Mouse (Mus musculus) hindbrain, embryonic 12.5 days (tissue): ENCODE measurements around the gene Hist1h4d. TPM values are rescaled to one million over a fixed set of nuclear protein-coding genes. Genes with fewer than 3 reads are reported as not detected.
"Not testable (repeated sequence)": the region's sequence is repeated elsewhere in the genome, so short reads cannot be mapped to it uniquely, and the experiment has no call there.

Experiments
- ATAC-seq: fragments of 200-750 bp; cut with Nextera tagmentation; 2 replicates; pipeline ENCODE4 v1.8.0; 2017; ENCODE audit warnings: moderate TSS enrichment; ENCODE audit not compliant: low FRiP score
- H3K27ac ChIP-seq: fragments of 300-500 bp; sonication (generic); 2 replicates; pipeline ENCODE4 v1.5.1; 2016; ENCODE audit warnings: mild to moderate bottlenecking
- H3K27me3 ChIP-seq: fragments of 300-500 bp; sonication (generic); 2 replicates; pipeline ENCODE4 v1.6.1; 2016; ENCODE audit warnings: mild to moderate bottlenecking
- H3K36me3 ChIP-seq: fragments of 300-500 bp; sonication (generic); 2 replicates; pipeline ENCODE4 v1.6.1; 2016; ENCODE audit warnings: mild to moderate bottlenecking
- H3K4me1 ChIP-seq: fragments of 300-500 bp; sonication (generic); 2 replicates; pipeline ENCODE4 v1.6.1; 2016
- H3K4me2 ChIP-seq: fragments of 300-500 bp; sonication (generic); replicated peaks from 2 replicates; pipeline ENCODE4 v1.6.1; 2016; ENCODE audit warnings: mild to moderate bottlenecking
- H3K4me3 ChIP-seq: fragments of 300-500 bp; sonication (generic); 2 replicates; pipeline ENCODE4 v1.5.1; 2016; ENCODE audit warnings: mild to moderate bottlenecking
- H3K9ac ChIP-seq: fragments of 300-500 bp; sonication (generic); 2 replicates; pipeline ENCODE4 v1.6.1; 2016; ENCODE audit warnings: mild to moderate bottlenecking, moderate library complexity
- H3K9me3 ChIP-seq: fragments of 300-500 bp; sonication (generic); replicated peaks from 2 replicates; pipeline ENCODE4 v1.6.1; 2016; ENCODE audit warnings: mild to moderate bottlenecking
- WGBS: fragments of 180-500 bp; shearing (Covaris S2); methylation state at CpG from one replicate; pipeline ENCODE4 v1.1.7; 2016; 5-methylcytosine and 5-hydroxymethylcytosine counted together
- polyA plus RNA-seq: library from polyadenylated mRNA; unstranded; fragments of >200 nt; fragmentation: Nextera tagmentation; extraction: Ambion mirVana; gene quantifications from 2 replicates; pipeline ENCODE4 v1.2.1, GENCODE M21; 2016

The Hist1h4d gene
- polyA plus RNA-seq, 1 experiment from 2014 or later = 82.3 TPM

DNA sequence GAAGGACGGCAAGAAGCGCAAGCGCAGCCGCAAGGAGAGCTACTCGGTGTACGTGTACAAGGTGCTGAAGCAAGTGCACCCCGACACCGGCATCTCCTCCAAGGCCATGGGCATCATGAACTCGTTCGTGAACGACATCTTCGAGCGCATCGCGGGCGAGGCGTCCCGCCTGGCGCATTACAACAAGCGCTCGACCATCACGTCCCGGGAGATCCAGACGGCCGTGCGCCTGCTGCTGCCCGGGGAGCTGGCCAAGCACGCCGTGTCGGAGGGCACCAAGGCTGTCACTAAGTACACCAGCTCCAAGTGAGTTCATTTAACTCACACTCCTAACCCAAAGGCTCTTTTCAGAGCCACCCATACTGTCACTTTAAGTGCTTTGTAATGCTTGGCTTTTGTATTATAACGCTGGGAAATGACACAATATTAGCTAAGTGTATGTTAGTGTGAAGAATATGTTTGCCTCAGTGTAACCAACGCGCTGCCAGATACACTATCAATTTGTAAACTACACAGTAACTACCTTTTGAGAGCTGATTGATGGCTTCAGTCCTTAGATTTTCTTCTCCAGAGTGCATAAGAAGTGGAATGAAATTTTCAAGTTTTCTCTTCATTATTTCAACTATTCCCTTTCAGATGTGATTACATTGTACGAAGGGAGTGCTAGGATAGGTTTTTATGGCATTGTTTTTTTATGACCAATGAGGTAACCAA lies 9.7 kb upstream of the Hist1h4d start:
- H3K4me2 ChIP-seq = peak overlapping the region; percentile 81
- peak overlapping the region; percentile 45 for H3K4me3 ChIP-seq
- WGBS = under 1% methylated on average over 17 of the region's 34 CpGs

DNA sequence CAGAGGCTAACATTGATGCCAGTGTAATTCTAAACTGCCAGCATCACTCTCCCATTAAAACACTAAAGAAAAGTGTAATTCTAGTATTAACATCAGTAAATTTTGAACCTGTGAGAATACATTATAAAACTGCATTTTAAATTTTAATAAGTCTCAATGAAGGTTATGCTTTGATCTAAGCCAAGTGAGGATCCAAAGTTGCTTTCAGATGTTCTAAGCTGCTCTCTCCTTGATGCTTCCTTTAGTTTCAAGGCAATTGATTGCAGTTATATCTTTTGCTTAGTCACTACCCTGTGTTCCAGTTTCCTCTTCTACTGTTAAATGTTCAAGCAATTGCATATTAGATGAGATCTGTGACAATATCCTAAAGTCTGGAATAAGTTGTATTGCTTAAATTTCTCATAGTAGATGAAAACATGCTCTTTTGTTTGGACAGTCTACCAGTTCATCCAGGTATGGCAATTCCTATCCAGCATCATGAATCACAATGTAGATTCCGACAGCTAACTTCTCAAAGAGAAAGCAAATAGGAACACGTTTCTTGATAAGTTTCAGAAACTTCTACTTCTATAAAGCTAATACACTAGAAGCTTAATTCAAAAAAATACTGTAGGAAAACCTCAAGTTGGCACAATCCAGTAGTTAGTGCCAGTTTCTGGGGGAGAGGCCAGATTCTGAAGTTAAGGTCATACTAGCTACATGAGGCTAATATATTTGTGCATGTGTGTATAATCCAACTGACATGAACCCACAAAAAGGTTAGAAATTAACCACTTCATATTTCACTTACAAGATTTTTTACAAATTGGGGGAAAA lies 9.0 kb upstream of the Hist1h4d start:
- no peak for ATAC-seq
- Histone ChIP-seq H3K9ac (peak overlapping the region; percentile 71), H3K4me2 (peak overlapping the region; percentile 81), H3K4me1 (peaks cover 34% of the 10 kb centered on the region), H3K27me3 (no peaks in the 10 kb centered on the region), H3K4me3 (peak overlapping the region; percentile 45), H3K9me3 (no peaks in the 10 kb centered on the region), H3K36me3 (no peaks in the 10 kb centered on the region), H3K27ac (peak overlapping the region; percentile 96)
- 44% methylated on average over 2 of the region's 2 CpGs for WGBS

More for the DNA sequence above, 9.7 kb upstream of the Hist1h4d start:
- not testable (repeated sequence) for H3K27me3 ChIP-seq, H3K36me3 ChIP-seq, ATAC-seq, H3K9me3 ChIP-seq
- peak overlapping the region; percentile 71 for H3K9ac ChIP-seq
- peaks cover 26% of the 10 kb centered on the region for H3K4me1 ChIP-seq
- peak overlapping the region; percentile 96 for H3K27ac ChIP-seq

DNA sequence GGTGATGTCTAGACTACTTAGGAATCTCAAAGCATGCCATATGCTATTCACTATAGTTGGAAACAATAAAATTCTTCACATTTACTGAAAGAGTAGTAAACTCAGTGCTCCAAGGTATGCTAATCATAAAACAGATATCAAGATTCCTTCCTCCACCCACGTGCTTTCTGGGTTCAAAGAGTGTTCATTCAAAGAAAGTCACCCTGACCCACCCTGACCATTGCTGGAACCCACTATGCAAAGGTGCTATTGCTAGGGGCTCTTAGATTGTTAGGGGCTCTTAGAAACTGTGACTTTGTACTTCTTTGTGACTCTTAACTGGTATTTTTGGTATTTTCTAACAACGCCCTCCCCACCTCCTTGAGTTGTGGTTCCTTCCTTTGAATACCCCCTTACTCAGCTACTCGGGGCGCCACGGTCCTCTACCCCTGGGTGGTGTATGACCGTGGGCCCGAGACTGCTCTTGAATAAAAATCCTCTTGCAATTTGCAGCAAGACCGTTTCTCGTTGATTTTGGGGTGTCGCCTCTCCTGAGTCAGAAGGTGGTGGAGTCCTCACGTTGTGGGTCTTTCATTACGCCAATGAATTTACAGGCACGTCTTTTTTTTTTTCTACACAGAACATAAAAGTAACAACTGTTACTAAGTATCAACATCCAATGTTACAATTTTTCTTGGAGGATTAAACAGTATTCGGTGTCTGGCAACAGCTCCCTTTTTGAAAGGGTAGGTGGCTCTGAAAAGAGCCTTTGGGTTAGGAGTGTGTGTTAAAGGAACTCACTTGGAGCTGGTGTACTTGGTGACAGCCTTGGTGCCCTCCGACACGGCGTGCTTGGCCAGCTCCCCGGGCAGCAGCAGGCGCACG lies 8.1 kb upstream of the Hist1h4d start:
- Histone ChIP-seq H3K27ac (peak overlapping the region; percentile 84), H3K4me3 (peak overlapping the region; percentile 45), H3K9ac (peak overlapping the region; percentile 51), H3K4me1 (peaks cover 34% of the 10 kb centered on the region), H3K4me2 (peak overlapping the region; percentile 81)
- H3K36me3 ChIP-seq, ATAC-seq, H3K27me3 ChIP-seq, H3K9me3 ChIP-seq: not testable (repeated sequence)
- WGBS = 10% methylated on average over 20 of the region's 20 CpGs

DNA sequence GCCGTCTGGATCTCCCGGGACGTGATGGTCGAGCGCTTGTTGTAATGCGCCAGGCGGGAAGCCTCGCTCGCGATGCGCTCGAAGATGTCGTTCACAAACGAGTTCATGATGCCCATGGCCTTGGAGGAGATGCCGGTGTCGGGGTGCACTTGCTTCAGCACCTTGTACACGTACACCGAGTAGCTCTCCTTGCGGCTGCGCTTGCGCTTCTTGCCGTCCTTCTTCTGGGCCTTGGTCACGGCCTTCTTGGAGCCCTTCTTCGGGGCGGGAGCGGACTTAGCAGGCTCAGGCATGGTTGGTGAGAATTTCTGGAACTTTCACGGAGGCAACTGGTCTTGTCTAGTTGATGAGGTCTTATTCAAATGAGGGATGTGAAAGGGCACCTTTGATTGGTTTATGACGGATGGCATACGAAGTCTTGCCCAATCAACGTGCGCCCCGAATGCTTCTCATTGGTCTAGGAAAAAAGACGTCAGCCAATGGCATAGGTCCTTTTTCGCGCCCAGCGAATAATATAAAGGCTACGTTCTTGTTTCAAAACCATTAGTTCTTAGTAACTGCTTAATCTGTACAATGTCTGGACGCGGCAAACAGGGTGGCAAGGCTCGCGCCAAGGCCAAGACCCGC lies 7.4 kb upstream of the Hist1h4d start, which contains the start of the genes Hist1h2bf and Hist1h2ad:
Hist1h2bf (minus strand) TSS at position 299 of the 627 bp plus-strand sequence.
Hist1h2ad (plus strand) TSS at position 484 of the 627 bp plus-strand sequence.
- Histone ChIP-seq H3K4me1 (peaks cover 34% of the 10 kb centered on the region), H3K9ac (peak within 1 kb of the TSS; percentile 51), H3K4me3 (peak within 1 kb of the TSS; percentile 45), H3K27ac (peak within 1 kb of the TSS; percentile 87), H3K4me2 (peak within 1 kb of the TSS; percentile 81)
- not testable (repeated sequence) for H3K27me3 ChIP-seq, H3K36me3 ChIP-seq, H3K9me3 ChIP-seq
- peak; percentile 93 for ATAC-seq
- 1% methylated on average over 34 of the region's 42 CpGs for WGBS

DNA sequence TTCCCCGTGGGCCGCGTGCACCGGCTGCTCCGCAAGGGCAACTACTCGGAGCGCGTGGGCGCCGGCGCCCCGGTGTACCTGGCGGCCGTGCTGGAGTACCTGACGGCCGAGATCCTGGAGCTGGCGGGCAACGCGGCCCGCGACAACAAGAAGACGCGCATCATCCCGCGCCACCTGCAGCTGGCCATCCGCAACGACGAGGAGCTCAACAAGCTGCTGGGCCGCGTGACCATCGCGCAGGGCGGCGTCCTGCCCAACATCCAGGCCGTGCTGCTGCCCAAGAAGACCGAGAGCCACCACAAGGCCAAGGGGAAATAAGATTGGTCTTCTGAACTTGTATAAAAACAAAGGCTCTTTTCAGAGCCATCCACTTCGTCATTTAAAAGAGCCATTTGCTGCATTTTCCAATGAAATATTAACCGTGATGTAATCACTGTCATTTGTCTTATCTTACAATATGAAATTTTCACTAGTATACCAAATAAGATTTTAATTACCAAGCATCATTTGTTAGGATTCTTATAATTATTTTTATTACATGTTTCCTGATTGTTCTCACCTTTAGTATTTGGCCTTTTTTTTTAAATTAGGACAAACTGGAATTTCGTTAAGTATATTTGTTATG lies 6.7 kb upstream of the Hist1h4d start:
- Histone ChIP-seq H3K4me2 (peak overlapping the region; percentile 81), H3K4me3 (peak overlapping the region; percentile 25), H3K27ac (peak overlapping the region; percentile 87), H3K4me1 (peaks cover 34% of the 10 kb centered on the region)
- ATAC-seq = peak; percentile 8
- not testable (repeated sequence) for H3K36me3 ChIP-seq, H3K27me3 ChIP-seq, H3K9me3 ChIP-seq, H3K9ac ChIP-seq
- WGBS = 0% methylated on average over 12 of the region's 39 CpGs

DNA sequence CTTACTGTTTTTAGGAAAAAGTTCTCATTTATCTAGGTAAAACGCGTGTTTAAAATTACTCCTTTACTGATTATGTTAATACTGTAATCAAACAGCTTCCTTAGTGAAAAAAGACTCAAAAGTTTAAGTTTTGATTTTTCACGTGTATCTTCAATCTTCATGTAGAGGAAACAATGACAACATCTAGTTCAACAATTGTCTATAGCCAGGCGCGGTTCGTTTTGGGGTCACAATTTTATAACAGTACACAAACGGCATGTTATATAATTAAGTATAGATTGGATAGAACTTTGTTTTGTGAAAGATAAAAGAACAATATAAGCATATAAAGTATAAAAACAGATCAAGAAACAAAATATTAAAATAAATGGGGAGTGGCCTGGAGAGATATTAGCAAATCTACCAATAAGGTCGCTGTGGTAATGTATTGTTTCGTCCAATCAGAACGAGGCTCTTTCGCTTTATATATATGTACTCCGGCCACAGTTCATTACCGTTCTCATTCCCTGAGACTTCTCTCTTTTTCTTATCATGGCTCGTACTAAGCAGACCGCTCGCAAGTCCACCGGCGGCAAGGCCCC lies 6.0 kb upstream of the Hist1h4d start, which contains the start of gene Hist1h3d:
Hist1h3d (plus strand) TSS at position 493 of the 581 bp plus-strand sequence.
- peak within 1 kb of the TSS; percentile 63 for H3K9ac ChIP-seq
- H3K9me3 ChIP-seq = no peaks in the 10 kb centered on the region
- H3K4me1 ChIP-seq = peaks cover 29% of the 10 kb centered on the region
- under 1% methylated on average over 18 of the region's 18 CpGs for WGBS
- H3K36me3 ChIP-seq = no peaks in the 10 kb centered on the region
- peak within 1 kb of the TSS; percentile 44 for H3K4me3 ChIP-seq
- peak within 1 kb of the TSS; percentile 87 for H3K27ac ChIP-seq
- H3K4me2 ChIP-seq = peak within 1 kb of the TSS; percentile 73
- H3K27me3 ChIP-seq = no peaks in the 10 kb centered on the region
- ATAC-seq = peak; percentile 60

DNA sequence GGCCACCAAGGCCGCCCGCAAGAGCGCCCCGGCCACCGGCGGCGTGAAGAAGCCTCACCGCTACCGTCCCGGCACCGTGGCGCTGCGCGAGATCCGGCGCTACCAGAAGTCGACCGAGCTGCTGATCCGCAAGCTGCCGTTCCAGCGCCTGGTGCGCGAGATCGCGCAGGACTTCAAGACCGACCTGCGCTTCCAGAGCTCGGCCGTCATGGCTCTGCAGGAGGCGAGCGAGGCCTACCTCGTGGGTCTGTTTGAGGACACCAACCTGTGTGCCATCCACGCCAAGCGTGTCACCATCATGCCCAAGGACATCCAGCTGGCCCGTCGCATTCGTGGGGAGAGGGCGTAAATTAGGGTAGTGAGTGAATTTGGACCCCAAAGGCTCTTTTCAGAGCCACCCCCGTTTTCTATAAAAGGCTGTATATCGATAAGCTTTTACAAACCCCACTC lies 5.5 kb upstream of the Hist1h4d start:
- H3K9me3 ChIP-seq, H3K36me3 ChIP-seq, ATAC-seq, H3K27me3 ChIP-seq: not testable (repeated sequence)
- peak overlapping the region; percentile 83 for H3K27ac ChIP-seq
- H3K4me2 ChIP-seq = peak overlapping the region; percentile 73
- H3K4me3 ChIP-seq = peak overlapping the region; percentile 44
- WGBS = 2% methylated on average over 11 of the region's 40 CpGs
- H3K9ac ChIP-seq = peak overlapping the region; percentile 63
- peaks cover 29% of the 10 kb centered on the region for H3K4me1 ChIP-seq

DNA sequence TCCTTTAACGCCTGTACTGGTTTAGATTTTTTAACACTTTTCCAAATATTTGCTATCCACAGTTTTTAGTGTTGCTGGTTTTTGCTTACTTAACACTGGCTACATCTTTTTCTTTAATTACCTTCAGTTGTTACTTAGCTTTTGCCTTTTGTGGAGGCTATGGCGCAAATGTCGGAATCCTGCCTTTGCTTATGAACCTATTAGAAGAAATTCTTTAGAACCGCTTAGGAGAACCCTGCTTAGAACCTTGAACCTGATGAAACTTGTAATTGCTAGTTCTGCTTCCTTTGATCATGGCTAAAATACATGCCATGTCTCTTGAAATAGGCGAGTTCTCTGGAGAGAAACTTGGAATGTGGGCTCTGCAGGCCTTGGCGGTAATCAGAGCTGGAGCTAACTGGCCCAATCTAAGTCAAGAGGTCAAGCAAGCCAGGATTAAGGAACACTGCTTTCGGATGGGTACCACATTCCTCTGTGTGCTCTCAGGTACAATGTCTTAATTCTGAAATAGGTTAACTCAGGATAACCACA lies 5.0 kb upstream of the Hist1h4d start:
- ATAC-seq = no peak
- Histone ChIP-seq H3K9ac (peak overlapping the region; percentile 63), H3K9me3 (no peaks in the 10 kb centered on the region), H3K27me3 (no peaks in the 10 kb centered on the region), H3K27ac (peak overlapping the region; percentile 83), H3K4me1 (peaks cover 29% of the 10 kb centered on the region), H3K36me3 (no peaks in the 10 kb centered on the region), H3K4me3 (peak overlapping the region; percentile 44), H3K4me2 (peak overlapping the region; percentile 73)
- WGBS = 4% methylated on average over 7 of the region's 7 CpGs

DNA sequence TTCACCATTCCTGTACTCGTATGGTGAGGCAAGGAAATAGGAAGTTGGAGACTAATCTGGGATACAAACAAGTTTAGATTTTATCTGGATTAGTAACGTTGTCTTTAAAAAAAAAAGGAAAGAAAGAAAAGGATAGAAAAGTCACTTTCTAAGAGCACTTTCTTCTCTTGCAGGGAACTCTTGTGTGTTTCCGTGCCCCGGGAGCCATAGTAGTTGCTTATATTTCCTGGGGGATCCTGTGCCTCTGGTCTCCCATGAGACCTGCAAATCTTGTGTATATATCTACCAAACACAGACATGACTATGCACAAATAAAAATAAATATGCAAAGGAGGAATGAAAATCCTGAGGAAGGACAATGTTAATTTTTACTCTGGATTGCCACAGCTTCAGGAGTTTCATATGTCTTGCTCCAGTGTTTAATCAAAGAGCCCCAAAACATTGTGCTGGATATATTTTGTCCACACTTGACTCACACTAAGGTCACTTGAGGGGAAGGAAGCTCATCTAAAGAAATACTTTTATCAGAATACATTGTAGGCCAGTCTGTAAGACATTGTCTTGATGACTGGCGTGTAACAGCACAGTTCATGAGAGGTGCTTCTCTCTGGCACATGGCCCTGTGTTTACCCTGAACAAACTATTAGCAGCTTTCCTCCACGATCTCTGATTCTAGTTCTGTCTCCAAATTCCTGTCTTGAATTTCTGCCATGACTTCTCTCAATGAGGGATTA lies 4.3 kb upstream of the Hist1h4d start:
- H3K4me2 ChIP-seq = peak overlapping the region; percentile 73
- peak overlapping the region; percentile 63 for H3K9ac ChIP-seq
- no peak for ATAC-seq
- H3K27ac ChIP-seq = peak overlapping the region; percentile 83
- H3K9me3 ChIP-seq = no peaks in the 10 kb centered on the region
- H3K27me3 ChIP-seq = no peaks in the 10 kb centered on the region
- no peaks in the 10 kb centered on the region for H3K36me3 ChIP-seq
- H3K4me1 ChIP-seq = peaks cover 32% of the 10 kb centered on the region
- H3K4me3 ChIP-seq = peak overlapping the region; percentile 44; the same call in 1 of the 2 replicates
- 51% methylated on average over 6 of the region's 6 CpGs for WGBS

DNA sequence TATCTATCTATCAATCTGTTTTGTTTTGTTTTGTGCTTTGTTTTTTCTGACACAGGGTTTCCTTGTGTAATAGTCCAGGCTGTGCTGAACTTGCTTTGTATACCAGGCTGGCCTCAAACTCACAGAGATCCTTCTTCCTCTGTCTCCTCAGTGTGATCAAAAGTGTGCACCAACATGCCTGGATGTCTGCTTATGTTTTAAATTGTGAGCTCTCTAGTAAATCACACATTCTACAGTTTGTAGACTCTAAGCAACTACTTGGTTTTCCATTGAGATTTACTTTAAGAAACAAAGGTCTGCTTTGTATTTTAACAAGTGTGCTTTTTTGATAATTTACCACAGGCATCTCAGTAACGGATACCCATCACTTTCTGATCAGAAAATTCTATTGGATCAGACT lies 3.6 kb upstream of the Hist1h4d start:
- Histone ChIP-seq H3K9me3 (no peaks in the 10 kb centered on the region), H3K27me3 (no peaks in the 10 kb centered on the region), H3K4me2 (no peak overlapping the region), H3K4me1 (peaks cover 31% of the 10 kb centered on the region), H3K27ac (no peak overlapping the region), H3K36me3 (no peaks in the 10 kb centered on the region), H3K4me3 (no peak overlapping the region), H3K9ac (no peak overlapping the region)
- ATAC-seq = no peak
- WGBS = 93% methylated on average over 1 of the region's 1 CpGs
